Mouse (Mus musculus) lung, adult 18-20 months (tissue): ENCODE measurements around the gene Vav3.
A peak's percentile ranks its signal among the peaks of the same experiment; 100 is the strongest.

Experiments
- DNase-seq, 2 experiments: peaks; one replicate each; pipeline ENCODE4 v3.0.0; 2022; ENCODE audit warnings: mixed read lengths in 2 of 2

The Vav3 gene

DNA sequence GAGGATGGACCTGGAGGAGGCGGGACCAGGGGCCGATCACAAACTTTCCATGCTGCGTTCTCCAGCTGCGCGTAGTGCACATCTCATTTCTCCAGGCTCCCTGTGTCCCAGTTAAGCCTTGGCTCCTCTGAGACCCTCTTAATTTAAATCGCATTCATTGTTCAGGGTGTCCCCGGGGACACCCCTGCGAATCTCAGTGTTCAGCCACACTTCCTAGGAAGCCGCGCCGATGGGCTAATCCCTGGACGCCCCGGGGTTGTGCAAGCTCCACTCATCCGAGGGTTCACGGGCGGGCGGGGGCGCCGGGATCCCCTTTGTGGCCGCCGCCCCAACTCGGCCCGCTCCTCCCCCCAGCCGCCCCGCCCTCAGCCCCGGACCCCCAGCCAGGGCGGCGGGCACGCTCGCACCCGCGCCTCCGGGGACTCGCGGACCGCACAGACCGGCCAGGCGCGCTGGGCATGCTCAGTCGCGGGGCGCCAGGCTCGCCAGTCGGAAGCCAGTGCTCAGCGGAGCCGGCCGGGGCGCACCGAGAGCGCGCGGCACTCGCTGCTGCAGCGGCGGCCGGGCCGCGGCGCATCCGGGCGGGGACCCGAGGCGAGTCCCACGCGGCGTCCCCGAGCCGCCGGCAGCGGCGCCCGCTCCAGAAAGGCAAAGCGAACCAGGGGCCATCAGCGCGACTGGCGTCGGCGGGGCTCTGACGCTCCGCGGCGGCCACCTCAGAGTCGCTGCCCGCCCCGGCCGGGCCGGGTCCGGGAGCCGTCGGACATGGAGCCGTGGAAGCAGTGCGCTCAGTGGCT, at the start of gene Vav3:
TSS of gene Vav3 (plus strand) at position 380 of the 797 bp plus-strand sequence.
- DNase-seq: peak; percentile 34 to 44

DNA sequence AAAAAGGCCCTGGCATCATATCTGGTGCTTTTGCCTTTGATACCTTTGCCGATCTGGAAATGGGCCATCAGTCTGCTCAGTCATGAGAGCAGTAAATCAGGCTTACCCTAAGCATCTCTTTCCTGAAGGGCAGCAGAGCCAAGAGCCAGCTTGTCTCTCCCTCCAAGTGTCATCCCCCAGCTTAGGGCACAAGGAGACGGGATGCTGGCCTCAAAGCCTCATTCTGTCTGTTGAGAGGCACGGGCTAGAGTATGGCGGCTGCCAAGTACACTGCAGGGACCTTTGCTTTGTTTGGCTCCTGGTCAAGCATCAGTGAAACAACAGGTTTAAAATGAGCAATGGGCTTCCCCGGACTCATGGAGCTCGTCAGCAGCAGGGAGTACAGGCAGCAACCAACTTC, 41.6 kb upstream of the Vav3 start:
- no peak for DNase-seq

DNA sequence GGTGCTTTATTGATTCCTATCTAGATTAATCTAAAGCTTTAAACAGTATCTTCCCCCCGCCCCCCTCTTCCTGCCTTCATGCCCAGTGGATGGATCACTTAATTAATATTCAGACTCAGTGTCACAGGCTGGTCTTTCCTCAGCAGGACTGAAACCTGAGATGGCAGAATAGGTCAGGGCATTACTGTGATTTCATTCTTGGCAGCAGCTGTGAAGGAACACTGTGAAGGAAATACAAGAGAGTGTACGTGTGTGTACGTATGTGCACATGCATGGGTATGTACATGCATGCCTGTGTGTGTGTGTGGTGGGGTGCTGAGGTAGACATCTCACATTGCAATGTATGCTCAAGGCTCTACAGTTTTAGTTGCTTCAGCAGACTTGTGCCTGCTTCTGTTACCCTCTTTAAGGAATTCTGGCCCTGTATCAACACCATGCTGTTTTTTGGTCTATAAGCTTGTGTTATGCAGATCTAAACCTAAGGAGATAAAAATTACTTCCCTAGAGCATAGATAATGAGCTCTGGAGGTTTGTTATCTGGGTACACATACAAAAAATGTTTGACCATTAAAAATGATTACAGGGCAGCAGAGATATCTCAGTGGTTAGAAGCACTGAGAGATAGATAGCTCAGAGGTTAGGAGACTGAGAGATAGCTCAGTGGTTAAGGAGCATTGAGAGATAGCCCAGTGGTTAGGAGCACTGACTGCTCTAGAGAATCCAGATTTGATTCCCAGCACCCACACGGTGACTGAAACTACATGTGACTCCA, 41.0 kb upstream of the Vav3 start:
- DNase-seq: no peak

DNA sequence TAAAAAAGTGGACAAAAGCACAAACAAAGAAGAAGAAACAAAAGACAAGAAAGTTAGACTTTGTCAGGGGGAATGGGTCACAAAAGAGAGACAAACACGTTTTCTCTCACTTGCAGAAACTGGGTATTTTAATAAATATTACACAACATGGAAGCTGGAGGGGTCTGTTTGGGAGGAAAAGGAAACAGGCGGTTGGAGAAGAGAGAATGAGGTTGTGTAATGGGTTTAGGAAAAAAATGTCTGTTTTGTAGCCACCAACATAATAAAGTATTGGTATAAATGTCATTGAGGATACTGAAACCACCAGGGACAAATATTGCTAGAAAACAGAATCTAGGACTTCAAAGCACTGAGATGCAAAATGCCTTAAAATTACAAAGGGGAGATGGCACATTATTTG, 38.4 kb upstream of the Vav3 start:
- DNase-seq: no peak

DNA sequence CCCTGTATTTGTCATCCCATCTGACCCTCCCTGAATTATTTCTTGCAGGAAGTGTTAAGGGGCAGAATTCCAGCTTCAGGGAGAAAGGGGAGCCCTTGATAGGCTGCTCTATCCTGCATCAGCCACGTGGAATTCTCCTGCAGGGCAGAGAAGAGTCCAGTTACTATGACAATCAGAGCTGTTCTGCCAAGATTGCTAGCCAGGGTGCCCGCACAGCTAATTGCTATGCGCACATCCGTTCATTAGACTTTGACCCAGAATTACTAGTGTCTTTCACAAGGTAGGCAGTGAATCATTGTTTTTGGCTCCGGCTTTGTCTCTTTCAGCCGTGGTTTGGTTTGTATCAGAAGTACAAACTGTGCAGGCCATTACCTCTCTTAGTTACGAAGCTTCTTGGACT, 33.0 kb upstream of the Vav3 start:
- no peak for DNase-seq

DNA sequence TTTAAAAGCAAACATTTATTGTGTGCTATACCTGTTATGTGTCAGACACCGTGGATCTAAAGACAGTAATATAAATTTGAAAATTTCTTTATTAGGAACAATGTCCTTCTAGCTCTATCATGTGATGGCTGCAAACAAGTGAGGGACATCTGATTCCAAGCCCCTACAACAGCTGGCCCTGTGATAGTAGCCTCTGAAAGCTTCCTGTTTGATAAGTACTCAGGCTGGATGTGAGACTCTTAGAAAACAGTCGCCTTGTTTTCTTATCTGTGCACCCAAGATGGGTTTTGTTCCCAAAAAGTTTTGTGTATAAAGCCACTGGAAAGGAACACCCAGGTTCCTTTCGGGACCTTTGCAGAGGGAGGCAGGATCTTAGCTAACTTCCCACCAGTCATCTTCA, 32.0 kb upstream of the Vav3 start:
- no peak for DNase-seq

DNA sequence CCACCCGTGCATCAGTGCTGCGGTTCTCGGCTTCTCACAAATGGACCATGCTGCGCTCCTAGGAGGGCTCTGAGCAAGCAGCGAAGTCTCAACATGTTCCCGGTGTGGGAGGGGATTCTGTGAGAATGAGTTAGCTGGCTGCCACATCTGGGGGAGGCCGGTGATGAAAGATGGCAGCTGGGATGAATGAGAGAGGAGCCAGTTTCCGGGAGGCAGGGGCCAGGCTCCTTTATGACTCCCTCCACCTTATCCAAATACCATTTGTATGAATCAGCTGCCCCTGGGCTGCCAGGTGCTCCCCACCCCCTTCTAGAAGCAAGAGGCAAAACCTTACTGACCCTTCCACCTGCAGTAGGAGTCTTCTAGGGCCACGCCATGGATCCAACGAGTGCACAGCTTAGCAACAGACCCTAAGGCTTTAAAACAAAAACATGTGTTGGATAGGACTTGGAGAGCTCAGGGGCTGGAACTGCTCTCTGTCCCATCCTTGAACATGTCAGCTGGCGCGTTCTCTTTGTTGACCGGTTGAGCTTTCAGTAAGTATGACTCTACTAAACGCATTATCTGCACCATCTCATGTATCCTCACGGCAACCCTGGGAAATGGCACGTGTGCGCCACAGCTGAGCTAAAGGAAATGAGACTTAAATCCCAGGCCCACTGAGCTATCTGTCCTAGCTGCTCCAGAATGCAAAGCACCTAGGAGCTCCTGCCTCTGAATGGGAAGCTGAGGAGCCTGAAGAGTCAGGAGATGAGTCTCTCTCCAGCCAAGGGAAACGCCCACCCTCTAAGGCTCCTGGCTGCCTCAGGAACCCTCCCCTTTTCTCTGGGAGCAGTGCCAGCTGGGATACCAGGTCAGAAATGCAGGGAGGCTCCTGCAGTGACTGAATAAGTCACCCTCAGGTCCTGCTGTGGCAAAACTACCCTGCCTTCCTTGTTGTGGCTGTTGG, 30.9 kb upstream of the Vav3 start:
- peak in 1 of 2 experiments; percentile 4 for DNase-seq

DNA sequence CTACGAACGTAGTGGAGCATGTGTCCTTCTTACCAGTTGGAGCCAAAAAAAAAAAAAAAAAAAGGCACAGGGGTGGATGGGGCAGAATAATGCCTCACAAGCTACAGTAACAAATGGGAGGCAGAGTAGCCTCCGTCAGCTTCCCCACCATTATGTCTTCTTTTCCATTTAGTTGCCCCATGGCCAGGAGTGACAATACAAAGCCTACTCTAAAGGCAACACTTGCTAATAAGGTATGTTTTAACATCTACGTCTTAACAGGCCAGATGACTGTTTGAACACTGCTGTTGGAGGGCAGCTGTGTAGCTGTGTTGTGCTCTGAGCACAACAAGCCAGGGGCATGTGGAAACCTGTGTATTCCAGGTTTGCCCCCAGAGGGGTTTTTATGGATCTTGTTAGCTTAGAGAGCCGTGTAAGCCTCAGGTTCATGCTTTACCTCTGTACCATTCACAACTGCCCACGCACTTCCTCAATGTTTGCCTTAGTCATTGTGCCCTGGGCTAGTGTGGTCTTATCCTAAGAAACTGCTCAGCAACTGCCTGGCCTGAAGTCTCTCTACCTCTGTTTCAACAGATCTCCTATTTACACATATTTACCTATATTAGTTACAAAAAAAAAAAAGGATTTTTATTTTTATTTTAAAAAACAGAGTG, 29.2 kb upstream of the Vav3 start:
- no peak for DNase-seq

DNA sequence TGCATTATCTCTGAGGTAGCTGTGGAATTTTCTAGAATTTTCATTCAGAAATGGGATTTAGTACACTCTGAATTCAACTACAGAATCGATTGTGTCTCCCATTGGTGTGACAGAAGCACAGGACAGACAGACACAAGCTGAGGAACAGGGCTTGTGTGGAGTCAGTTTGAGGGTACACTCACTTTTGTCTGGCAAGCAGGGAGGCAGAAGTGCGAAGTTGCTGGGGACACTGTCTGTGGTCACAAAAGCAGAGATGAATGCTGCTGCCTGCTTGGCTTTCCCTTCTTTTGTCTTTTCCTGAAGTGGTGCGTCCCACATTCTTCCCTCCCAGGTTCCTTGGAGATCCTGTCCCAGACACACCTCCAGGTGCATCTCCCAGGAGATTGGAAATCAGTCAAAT, 28.6 kb upstream of the Vav3 start:
- no peak for DNase-seq

DNA sequence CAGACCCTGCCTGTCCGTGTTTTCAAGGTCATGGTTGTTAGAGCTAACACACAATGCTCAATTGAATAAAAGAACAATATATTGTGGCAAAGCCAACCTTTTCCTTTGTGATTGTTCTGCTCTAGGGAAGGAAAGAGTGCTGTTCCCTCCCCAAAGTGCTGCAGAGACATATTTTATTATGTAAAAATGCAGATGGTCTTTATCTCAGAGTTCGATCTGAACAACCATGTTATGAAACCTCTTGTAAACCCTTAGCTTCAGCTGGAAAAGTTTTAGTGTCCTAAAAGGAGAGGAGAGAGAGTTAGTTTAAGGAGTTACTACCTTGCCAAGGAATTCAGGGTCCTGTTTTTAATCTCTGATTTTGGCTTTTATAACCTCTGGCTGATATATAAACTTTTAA, 27.0 kb upstream of the Vav3 start:
- no peak for DNase-seq

DNA sequence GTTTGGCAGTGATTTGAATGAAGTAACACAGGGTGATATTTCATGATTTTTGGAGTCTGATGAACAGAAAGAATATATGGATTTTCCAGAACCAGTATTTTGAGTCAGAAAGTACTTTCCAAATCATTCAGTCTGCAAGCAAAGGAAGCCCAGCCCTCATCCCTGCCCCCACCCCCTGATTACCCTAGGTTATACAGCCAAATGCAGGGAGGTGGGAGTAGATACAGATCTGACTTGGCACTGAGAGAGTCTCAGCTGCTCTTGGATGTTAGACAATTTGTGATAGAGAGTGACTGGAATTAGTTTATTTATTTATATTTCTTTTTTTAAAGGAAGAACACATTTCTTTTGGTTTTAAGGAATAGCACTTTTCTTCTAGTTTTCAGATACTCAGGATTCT, 18.2 kb upstream of the Vav3 start:
- no peak for DNase-seq

DNA sequence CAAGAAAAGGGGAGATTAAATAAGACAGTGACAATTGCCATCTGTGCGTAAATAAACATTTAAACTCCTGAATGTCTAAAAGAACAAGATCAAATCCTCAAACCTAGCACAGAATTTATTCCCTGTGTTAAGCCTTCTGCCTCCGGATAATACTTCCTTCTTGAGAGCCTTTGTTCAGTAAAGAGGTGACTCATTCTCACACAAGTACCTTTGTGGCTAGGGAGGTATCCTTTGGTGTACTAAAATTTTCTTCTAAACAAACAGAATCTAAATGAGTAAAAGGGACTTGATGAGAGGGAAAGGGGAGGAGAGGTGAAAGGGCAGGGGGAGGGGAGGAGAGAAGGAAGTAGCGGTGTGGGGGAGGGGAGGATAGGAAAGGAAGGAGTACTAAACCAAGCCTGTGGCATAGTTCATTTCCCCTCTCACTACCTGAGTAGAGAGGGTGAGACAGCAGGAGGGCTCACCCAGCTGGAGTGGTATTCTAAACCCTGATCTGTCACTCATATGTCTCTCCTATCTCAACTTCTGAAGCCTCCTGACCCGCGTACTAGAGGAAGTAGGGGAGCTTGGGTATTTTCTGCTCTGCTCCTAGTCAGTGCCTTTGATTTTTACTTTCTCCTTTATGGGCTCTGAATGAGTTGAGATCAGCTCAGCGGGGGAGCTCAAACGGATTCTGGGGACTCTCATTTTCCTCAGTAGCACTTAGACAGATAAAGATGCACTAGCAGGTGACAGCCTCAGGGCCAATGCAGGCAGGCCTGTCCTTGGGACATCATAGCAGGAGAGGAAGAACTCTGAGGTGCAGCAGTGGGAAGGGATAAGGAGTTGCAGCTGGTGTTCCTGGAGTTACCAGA, 16.8 kb upstream of the Vav3 start:
- DNase-seq: no peak

DNA sequence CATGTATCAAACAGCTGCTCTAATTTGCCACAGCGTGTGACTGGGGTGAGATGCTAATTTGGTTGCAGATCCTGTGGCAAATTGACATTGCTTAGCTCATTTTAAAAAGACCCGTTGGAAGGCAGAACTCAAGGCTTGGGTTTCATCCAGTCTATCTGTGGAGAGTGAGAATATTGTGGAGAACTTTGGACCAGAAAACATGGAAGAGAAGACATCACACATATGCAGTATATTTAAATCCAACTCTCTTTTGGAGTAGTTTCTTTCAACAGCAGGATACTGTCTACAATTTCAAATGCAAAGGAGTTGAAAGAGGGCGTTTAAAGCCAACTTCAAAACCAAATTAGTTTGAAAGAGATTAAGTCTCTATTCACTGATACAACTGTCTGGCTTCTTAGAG, 13.3 kb upstream of the Vav3 start:
- DNase-seq: no peak

DNA sequence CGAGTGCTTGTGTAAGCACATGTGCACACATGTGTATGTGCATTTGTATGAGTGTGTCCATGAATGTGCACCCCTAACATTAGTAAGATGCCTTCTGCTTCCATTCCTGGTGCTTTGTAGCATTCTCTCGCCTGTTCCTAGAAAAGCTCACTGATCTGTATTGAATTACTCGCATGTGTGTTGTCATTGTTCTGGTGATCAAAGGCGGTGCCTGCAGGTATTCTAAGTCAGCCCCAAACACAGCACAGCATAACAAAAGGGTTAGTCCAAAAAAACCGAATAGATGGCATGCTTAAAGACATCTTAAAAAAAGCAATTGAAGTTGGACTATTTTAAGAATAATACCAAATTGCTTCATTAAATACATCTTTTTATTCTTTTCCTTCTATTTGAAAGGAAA, 7.7 kb upstream of the Vav3 start:
- DNase-seq: no peak

DNA sequence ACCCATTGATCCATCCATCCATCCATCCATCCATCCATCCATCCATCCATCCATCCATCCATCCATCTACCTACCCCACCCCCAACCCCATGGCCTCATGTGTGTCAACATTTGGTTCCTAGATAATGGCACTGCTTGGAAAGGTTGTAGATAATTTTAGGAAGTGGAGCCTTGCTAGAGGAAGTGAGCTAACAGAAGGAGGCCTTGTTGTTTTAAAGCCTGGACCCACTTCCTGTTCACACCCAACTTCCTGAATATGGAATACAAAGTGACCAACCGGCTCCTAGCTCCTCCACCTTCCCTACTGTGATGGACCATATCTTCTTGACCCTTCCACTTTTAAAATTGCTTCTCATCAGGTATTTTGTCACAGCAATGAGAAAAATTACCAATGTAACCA, 5.0 kb upstream of the Vav3 start:
- DNase-seq: no peak

DNA sequence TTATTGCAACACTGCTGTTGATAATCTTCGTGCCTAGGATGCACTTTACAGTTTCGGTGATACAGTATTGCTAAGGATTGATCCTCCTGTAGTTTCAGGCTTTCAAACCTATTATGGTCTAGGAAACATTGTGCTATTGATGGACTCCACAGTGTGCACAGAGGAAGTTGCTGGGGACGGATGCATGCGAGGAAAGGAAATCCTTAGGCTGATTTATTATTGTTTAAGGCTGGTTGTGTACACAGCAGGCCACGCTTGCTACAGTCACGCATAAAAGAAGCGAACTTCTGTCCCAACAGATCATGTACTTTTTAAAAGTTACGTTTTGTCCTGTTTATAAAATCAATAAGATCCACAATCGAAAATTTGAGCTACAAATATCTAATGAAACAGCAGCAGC, 1.2 kb upstream of the Vav3 start:
- no peak for DNase-seq

DNA sequence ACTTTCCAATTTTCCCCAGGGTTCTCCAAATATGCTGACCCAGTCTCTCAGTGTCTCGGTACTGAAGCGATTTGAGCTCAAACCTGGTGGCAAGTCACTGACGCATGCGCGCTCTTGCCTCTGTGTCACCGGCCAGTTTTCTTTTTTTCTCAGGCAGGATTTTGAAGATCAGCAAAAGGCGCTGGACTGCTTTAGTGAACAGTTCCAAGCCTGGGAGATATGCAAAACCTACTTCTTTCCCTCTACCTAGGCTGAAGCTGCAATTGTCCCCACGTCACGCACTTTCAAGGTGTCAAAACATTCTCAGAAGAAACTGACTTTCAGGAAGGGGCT, 546 bp upstream of the Vav3 start:
- peak; percentile 31 to 49 for DNase-seq

DNA sequence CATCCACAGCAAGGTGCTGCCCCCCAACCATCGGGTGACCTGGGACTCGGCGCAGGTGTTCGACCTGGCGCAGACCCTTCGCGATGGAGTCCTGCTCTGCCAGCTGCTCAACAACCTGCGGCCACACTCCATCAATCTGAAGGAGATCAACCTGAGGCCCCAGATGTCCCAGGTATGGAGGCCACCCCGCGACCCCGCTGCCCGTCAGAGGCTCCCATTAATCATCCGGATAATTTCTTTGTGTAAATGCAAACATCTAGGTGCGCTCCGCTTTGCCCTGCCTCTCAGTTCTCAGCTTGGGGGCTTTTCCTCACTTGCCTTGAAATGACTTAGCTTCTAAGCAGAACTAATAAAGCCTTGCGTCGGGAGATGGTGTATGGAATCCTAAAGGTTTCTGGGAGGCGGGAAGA, 623 bp downstream of the Vav3 start:
- peak in 1 of 2 experiments; percentile 7 for DNase-seq

DNA sequence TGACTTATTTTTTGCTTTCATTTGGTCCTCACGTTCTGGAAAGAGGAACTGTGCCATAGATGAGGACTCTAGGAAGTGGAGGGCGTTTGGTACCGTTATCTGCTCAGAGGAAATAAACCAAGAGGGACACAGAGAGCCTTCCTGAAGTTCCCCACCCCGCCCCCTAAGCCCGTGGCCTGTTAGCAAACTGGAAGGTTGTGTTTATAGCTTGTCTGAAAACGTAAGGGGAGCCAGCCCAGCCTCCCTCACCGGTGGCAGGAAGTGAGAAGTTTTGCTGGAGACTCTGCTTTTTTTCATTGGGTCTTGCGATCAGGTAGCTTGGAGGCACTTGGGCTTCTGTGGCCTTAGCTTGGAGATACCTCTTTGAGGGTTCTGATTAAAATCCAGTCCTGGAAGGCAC, 1.2 kb downstream of the Vav3 start:
- DNase-seq: peak; percentile 66 to 81

DNA sequence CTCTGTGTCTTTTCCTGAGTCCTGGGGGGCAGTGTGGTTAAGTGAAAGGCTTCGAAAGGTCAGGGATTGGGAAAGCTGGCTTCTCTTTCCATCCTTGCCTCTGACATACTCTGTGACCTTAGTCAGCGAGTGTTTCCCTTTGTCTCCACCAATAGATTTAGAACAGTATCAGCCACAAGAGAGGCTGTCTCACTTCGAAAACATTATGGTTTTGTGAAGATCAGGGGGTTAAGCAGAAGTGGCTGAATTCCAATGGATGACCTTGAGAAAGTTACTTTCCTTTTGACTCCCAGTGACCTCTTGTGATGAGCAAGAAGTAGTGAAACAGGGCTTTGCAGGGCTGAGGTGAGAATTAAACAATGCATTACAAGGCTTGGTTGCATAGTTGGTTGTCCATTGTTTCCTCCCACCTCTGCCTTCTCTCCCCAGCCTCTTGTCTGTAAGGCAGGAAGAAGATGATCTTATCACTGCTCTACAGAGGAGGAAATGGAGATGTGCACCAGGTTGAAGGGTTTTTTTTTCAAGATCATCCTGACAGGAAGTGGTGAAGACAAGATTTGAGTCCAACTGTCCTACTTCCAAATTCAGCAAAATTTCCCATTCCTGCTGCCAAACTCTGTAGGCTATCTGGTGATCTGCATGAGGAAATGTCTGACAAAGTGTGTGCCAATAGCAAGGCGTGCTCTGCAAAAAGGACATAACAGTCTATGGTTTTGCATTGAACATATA, 11.7 kb downstream of the Vav3 start:
- DNase-seq: no peak

DNA sequence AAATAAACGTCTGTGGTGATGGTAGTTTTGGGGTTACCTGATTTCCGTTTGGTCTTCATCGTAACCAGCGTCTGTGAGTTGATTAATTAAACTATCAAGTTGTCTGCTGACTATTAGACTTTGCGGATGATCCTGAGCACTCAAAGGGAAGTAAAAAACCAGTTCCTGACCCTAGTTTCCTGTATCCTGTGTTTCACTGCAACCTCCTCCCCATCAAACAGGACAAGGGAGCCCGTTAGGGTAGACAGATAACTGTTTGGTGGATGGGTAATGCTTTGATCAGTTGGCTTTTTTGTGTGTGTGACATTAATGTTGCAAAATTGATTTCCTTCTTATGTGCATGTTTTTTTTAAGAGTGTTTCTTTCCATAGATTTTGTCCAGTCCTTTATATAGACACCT, 12.2 kb downstream of the Vav3 start:
- no peak for DNase-seq
